Mouse (Mus musculus) kidney, adult 2 months (tissue): Measurements from ENCODE around the gene Gm21887.

Experiments
- CTCF ChIP-seq: fragments of 200-500 bp; conservative IDR thresholded peaks from 2 replicates; pipeline ENCODE4 v1.5.1; 2011; ENCODE audit warnings: low read depth, mild to moderate bottlenecking, control low read depth, low read length, moderate library complexity, mixed read lengths; ENCODE audit not compliant: insufficient read depth, insufficient read length
- POLR2A ChIP-seq: fragments of 200-500 bp; IDR thresholded peaks from one replicate; pipeline ENCODE4 v1.6.1; 2011; ENCODE audit warnings: low read depth, low read length, control low read depth

GRCm38 (mm10) chrX:169969337-169969736 lies 40.1 kb upstream of the Gm21887 start:
- TF ChIP-seq CTCF (no peak), POLR2A (no peak)
